Mouse (Mus musculus): ENCODE measurements around the gene Zfp46.

Zfp46 gene

DNA sequence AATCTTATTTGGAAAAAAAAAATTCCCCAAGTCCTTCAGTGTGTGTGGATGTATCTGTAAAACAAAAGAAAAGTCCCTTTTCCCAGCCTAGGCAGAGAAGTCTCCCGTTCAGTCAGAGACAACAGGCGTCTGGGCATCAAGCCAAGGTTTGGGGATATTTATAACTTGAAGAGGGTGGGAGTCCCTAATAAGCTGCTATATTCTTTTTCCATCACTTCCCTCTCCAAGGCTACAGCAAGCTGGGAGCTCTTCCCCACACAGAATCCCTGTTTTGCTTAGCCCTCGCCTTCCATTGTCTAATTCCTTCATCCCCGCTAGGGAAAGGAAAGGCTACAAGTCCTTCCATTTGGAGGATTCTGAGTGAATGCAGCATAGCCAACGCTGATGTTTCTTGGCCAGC, at the start of gene Zfp46:
Gene Zfp46 (plus strand): TSS at position 229 of the 400 bp plus-strand sequence.
- in situ Hi-C loops (cut with MboI; ENCODE audit: low sequenced_read_pairs), result no loop called here

DNA sequence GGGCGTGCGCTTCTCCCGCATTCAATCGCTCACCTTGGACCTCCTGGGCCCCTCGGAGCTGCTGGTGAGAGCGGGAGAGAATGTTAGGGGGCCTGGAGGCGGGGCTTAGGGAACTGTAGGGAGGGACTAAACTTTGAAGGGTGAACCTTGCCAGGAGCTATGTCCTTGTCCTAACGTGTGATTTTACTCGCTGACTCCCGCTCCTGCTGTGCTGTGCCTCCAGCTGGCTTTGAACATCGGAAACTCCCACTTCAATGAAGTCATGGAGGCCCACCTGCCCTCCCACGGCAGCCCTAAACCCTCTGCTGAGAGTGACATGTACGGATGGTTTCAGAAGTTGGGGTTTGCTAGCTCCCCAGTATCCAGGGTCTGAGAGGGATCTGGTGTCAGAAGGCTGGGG, 45.8 kb upstream of the Zfp46 start:
- in situ Hi-C loops (cut with MboI; ENCODE audit: low sequenced_read_pairs), result no loop called here

DNA sequence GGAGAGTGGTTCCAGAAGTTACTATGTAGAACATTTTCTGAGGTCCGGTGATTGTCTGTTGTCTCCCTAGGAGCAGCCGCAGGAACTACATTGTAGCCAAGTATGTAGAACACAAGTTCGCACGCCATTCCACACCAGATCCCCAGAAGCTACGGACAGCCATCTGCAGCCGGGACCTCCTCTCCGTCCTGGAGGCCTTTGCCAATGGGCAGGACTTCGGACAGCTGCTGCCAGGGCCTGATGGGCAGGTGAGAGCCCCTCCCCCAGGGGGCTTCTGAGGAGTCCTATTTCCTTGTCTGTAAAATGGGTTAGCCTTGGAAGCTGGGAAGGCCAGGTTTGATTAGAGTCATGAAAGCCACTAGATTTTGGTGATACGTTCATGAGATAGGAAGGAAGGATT, 45.4 kb upstream of the Zfp46 start:
- in situ Hi-C loops (cut with MboI; ENCODE audit: low sequenced_read_pairs), result no loop called here

- in situ Hi-C loops (cut with MboI; ENCODE audit: low sequenced_read_pairs), result no loop called here
Observed at GRCm38 (mm10) chr4:136239622-136240021, 44.9 kb upstream of the Zfp46 start.

GRCm38 (mm10) chr4:136240123-136240522, 44.4 kb upstream of the Zfp46 start:
- in situ Hi-C loops (cut with MboI; ENCODE audit: low sequenced_read_pairs), result no loop called here

DNA sequence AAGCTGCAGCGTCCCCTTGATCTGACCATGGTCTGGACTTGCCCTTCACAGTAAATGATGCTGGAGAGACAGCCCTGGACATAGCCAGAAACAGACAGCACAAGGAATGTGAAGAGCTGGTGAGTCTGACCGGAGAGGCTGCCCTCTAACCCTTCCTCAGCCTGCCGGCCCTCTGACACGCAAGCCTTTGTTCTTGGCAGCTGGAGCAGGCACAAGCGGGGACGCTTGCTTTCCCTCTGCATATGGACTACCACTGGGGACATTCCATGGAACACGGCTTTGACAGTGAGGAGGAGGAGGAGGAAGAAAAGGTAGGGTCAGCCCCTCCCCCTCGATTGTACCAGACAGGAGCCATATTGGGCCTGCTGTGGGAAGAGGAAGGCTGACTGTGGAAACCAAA, 43.5 kb upstream of the Zfp46 start:
- in situ Hi-C loops (cut with MboI; ENCODE audit: low sequenced_read_pairs), result no loop called here

DNA sequence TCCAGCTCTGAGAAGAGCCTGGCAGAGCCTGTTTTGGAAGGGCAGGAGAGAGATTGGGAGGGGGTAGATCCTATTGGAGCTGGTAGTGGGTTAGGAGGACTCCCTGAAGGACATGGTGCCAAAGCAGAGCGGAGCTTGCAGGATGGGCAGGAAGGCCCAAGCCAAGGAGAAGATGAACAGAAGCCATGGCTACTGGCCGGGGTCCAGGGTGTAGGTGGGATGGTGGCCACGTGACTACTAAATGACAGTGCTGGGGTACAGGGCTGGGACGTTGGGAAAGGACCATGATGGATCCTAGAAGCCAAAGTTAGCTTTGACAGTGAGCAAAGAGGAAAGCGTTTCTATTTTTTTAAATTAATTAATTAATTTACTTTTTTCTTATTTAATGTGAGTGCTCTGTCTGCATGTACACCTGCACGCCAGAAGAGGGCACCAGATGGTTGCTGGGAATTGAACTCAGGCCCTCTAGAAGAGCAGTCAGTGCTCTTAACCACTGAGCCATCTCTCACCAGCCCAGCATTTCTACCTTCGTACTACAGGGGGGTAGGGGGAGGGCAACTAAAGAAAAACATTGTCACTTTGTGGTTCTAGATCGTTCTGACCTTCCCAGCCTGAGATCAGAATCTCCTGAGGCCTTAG, 42.3 kb upstream of the Zfp46 start:
- in situ Hi-C loops (cut with MboI; ENCODE audit: low sequenced_read_pairs), result no loop called here

GRCm38 (mm10) chr4:136242728-136243127, 41.8 kb upstream of the Zfp46 start:
- in situ Hi-C loops (cut with MboI; ENCODE audit: low sequenced_read_pairs), result no loop called here

DNA sequence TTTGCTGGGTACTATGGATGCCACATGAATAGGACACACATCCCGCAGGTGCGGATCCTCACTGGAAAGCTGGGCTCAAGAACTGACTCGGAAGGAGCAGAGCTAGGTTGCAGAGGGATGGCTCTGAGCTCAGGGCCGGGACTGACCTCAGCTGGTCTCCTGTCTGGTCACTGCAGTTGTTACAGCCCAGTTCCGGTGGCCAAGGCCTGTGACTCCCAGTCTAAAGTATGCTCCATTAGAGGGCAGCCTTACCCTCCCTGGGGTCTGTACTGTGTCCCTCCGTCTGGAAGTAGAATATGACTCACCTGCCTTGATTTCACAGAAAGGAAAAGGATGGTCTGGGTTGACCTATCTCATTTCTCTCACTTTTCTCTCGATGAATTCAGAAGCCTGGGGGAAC, 40.3 kb upstream of the Zfp46 start:
- in situ Hi-C loops (cut with MboI; ENCODE audit: low sequenced_read_pairs), result no loop called here

- in situ Hi-C loops (cut with MboI; ENCODE audit: low sequenced_read_pairs), result no loop called here
Observed at GRCm38 (mm10) chr4:136245681-136246080, 38.8 kb upstream of the Zfp46 start.

DNA sequence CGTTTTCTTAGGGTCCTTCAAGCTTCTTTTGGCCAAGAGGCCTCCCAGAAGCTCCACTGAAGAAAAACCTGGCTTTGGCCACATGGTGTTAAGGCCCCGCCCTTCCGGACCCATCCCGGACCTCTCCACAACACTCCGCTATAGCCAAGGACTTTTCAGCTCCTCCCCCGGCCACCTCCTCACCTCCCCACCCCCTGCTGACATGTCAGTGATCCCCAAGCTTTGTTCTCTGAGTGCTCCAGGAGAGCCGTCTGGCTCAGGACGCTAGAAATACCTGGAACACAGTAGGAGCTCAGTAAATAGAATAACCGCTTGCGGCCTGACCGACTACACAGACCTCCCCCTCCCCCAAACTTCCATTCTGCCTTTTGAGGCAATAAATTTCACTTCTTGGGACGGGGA, 37.9 kb upstream of the Zfp46 start:
- in situ Hi-C loops (cut with MboI; ENCODE audit: low sequenced_read_pairs), result no loop called here

DNA sequence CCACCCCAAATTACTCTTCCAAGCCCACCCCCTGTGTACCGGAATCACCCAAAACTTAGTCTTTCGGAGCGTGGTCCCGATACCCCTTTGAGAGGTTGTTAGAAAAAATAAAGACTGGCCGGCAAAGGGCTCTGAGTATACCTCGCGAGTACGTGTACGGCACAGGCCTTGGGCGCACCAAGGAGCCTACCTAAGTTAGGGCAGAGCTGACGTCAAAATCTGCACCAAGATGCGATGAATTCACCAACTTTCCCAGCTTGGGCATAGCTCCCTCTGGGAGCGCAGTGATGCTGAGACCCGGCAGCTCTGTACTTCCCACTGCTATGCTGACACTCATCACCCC, 37.1 kb upstream of the Zfp46 start:
- in situ Hi-C loops (cut with MboI; ENCODE audit: low sequenced_read_pairs), result no loop called here

- in situ Hi-C loops (cut with MboI; ENCODE audit: low sequenced_read_pairs), result no loop called here
Observed at GRCm38 (mm10) chr4:136247729-136248463, 36.6 kb upstream of the Zfp46 start, which contains the start of gene Tcea3. Tcea3 (plus strand) TSS chr4:136247729.

- in situ Hi-C loops (cut with MboI; ENCODE audit: low sequenced_read_pairs), result no loop called here
Observed at GRCm38 (mm10) chr4:136248464-136249331, 35.8 kb upstream of the Zfp46 start.

DNA sequence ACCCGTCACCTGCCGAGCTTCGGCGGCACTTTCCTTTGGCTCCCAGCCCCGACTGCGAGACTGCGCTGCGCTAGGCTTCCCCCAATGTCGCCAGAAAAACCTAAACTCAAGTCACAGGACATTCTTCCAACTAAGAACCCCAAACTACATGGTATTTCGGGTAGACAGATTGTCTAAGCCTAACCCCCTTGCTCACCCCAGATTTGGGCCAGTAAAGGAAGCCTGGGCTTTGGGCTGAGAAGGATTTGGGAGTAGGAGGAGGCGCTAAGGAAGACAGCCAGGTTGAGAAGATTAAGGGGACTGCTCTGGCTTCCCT, 35.2 kb upstream of the Zfp46 start:
- in situ Hi-C loops (cut with MboI; ENCODE audit: low sequenced_read_pairs), result no loop called here

DNA sequence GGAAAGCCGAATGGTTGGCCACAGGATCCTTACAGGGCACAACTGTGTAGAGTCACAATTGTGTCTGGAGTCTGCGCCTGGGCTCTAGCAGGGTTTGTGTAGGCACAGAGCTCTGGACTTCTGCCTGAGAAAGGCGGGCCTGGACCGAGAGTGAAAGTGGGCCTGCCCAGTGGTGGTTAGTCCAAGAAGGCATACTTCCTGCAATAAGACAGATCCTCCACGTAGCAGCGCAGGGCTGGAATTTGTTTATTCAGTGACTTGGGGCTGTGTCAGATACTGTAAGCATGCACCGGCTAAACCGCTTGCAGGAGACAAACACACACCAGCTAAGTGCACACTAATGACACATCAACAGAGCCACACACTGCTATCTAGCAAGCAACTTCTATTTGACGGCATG, 34.7 kb upstream of the Zfp46 start:
- in situ Hi-C loops (cut with MboI; ENCODE audit: low sequenced_read_pairs), result no loop called here

GRCm38 (mm10) chr4:136255919-136256318, 28.6 kb upstream of the Zfp46 start:
- in situ Hi-C loops (cut with MboI; ENCODE audit: low sequenced_read_pairs), result no loop called here

GRCm38 (mm10) chr4:136256696-136257095, 27.8 kb upstream of the Zfp46 start:
- in situ Hi-C loops (cut with MboI; ENCODE audit: low sequenced_read_pairs), result no loop called here

GRCm38 (mm10) chr4:136259916-136260315, 24.6 kb upstream of the Zfp46 start:
- in situ Hi-C loops (cut with MboI; ENCODE audit: low sequenced_read_pairs), result no loop called here

DNA sequence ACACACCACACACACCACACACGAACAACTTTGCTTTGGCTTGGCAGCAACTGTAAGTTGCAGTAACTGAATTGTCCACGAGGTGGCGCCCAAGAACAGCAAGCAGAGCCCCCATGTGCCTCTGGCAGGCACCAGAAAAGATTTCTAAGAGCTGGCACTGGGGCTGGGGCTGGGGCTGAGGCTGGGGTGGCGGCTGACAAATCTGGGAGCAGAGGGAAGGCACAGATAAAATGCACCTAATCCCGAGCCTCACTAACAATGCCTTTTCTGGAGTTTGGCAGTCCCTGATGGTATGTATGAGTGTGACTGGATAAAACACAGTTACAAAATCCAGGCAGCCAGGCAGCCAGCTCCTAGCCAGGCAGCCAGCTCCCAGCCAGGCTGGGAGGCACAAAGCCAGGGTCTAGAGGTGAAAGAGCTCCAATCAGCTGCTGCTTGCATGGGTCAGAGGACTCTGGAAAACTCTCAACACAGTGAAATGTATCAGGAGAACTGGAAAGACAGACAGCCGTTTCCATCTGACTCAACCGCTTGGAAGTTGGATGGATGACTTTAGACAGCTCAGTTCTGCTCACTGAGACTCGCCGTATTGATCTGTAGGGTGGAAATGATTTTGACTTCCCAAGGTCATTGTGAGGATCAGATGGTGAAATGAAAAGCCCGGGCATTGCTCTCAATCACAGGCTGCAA, 23.8 kb upstream of the Zfp46 start:
- in situ Hi-C loops (cut with MboI; ENCODE audit: low sequenced_read_pairs), result no loop called here

DNA sequence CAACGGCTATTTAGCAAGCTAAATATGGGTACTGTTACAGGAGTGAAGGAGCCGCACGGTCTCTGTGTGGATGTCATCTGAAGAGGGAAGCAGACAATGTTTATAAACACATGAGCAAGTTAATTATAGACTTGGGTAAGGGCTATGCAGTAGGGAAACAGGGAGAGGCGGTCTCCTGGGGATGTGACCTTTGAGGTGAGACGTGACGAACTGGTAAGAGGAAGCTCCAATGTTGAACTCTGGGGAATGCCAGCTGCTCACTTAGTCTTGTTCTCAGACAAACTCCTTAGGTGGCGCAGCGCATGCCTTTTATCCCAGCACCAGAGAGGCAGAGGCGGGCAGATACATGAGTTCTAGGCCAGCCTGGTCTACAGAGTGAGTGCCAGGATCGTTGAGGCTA, 22.6 kb upstream of the Zfp46 start:
- in situ Hi-C loops (cut with MboI; ENCODE audit: low sequenced_read_pairs), result no loop called here
